Mouse (Mus musculus) T-helper 2 cell (primary cell): ENCODE results near the gene D430042O09Rik.

ENCODE experiments used
- in situ Hi-C: fragments of 300-600 bp; cut with MboI, MseI; formaldehyde crosslinking; loops from one replicate; pipeline ENCODE4 v1.15.1; 2025; ENCODE audit warnings: high pct_unique_total_duplicates

The D430042O09Rik gene

DNA sequence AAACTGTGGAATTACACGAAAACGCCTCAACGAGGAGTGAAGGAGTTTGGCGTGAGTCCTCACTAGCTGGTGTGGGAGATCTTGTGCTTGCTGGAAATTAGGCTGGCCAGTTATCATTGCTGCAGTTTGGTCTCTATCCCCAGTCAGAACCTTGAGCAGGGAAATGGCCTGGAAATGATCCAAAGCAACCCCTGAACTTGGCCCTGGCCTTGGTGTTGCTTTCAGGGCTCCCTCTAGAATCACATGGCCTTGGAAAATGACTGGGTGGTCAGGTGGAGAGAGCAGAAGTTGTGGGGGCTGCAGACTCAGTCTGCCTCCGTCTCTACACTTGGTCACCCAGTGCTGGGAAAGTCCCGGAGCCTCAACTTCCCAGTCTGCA lies 164.5 kb downstream of the D430042O09Rik start:
- in situ Hi-C loops, result no loop called here

DNA sequence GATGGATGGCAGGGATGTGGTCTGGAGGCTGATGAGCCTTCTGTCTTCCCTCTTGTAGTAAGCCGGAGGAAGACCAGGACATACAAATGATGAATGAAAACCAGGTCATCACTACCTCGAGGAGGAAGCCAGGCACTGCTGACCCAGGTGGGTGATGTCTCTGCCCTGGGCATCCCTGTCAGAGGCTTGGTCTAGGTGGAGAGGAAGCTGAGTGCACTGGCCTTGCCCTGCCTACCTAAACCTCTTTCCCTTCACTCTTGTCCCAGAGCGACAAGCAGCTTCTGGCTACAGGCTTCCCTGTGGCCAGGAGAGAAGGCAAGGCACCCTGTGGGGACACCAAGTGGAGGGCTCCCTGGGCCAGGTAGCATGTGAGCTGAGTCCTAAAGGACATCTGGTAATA lies 165.2 kb downstream of the D430042O09Rik start:
- in situ Hi-C loops, result no loop called here

DNA sequence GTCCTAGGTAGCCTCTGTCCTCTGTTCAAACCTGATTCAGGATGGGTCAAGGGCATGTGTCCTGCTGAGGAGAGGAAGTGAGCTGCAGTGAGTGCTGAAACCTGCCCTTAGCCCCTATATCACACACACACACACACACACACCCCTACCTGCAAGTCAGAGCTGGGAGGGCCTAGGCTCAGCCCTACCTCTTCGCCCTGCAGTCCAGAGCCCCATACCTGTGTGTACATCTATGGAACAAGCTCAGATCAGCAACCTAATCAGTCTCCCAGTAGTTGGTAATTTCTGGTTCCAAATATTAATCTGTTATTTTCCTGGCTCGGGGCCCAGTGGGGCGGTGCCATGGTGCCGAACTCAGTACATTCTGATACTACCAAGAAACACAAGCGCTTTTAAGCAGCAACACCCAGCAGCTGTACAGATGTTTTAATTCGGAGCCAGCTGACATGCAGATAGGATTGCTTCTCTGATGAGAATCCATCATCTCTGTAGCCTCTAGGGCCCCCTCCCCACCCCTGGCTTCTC lies 166.3 kb downstream of the D430042O09Rik start:
- in situ Hi-C loops, result no loop called here

DNA sequence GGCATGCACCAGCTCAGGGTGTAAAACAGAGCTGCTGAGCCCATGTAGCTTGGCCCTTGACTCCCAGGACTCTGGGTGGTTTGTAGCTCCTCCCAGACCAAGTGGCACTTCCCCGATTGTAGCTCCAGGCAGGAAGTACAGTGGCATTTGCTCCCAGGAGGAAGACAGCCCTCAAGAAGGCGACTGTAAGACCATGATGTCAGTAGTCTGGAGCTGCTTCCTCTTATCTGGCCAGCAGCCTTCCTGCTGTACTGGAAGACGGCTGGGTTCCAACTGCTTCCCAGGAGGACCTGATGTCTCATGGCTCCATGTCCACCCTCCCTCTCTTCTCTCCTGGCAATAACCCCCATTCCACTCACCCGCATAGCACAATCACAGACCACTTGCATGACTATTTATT lies 170.4 kb downstream of the D430042O09Rik start:
- in situ Hi-C loops, result no loop called here

DNA sequence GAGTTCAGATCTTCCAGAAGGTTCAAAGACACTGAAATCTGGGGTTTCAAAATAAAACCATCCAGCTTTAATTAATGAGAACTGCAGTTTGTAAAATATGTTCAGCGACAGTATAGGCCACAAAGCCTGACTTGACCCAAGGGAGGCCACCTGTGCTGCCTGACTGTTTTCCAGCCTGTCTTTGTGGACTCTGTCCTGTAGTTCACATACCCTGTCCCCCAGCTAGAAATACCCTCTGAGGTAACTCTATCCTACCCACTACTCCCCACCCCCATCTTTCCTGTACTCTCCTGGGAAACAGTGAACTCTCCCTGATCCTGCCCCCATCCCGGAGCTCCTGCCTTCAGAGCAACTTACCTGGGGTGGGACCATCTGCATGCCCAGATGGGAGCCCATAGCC lies 175.5 kb downstream of the D430042O09Rik start:
- in situ Hi-C loops, result no loop called here

DNA sequence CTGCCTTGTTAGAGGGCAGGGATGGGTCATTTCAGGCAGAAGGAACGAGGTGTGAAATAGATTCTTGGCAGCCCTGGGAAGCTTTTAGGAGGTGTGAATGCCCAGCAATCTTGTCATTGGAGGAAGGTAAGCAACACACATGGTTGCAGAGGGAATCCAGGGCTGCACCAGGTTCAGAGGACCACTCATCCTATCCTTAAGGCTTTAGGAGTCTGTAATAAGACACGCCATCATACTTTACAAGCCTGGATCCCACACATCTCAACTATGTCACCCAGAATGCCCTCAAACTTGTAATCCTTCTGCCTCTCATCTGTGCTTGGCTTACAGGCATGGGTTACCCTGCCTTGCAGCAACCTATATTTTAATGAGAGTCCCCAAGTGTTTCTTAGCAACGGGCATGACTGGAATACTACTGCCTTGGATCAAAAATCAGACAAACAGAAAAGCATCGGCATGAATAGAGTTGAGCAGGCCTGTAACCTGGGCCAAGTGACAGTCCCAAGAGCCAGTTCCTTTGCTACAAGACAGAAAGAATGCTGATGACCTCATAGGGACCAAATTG lies 178.5 kb downstream of the D430042O09Rik start:
- in situ Hi-C loops, result no loop called here

DNA sequence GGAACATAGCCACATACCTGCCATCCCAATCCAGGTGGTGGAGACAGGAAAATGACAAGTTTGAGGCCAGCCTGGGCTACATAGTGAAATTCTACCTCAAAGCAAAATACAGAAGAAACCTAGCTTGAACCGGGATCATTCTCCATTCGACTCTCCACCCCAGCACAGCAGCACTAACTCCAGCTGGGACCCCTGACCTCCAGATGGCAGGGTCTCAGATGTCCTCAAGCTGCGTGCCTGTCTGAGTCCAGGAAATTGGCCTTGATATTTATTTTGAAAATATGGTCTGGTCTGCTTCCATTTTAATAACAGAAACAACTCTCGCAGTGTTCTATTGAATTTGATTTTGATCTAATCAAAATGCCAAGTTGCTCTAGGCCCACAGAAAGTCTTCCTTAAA lies 179.4 kb downstream of the D430042O09Rik start:
- in situ Hi-C loops, result no loop called here

DNA sequence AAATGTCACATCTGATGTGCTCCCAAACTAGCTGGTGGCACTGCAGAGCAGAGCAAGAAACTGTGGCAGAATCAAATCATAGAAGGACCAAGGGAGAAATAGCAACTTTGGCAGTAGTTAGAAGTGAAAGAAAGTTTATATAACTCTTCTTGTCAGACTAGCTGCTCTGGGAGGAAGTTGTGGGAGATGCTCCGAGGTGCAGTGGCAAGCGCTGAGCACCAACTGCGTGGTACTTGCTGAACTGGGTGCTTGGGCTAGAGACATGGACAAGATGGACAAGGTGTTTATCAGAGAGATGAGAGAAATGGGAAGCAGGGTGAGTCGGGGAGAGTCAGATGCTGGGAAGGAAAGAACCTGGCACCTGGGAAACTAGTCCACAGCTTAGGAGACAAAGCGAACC lies 180.1 kb downstream of the D430042O09Rik start:
- in situ Hi-C loops, result no loop called here

DNA sequence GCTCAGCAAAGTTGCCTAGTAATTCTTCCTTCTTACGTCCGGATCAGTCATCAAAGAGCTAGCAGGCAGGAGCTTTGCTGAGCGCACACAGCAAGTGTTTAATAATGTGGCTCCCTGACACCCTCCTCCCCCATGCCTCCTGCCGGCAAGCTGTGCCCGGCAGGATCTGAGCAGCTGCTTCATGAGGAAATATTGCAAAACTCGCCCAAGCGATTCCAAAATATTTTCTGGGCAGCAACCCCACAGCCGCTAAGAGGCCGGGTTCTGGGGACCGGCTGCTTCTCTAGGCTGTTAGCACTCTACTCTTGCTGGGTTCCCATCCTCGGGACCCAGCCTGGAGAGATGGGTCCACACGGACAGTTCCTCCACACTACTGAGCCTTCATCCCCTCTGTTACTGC lies 180.7 kb downstream of the D430042O09Rik start:
- in situ Hi-C loops, result no loop called here

DNA sequence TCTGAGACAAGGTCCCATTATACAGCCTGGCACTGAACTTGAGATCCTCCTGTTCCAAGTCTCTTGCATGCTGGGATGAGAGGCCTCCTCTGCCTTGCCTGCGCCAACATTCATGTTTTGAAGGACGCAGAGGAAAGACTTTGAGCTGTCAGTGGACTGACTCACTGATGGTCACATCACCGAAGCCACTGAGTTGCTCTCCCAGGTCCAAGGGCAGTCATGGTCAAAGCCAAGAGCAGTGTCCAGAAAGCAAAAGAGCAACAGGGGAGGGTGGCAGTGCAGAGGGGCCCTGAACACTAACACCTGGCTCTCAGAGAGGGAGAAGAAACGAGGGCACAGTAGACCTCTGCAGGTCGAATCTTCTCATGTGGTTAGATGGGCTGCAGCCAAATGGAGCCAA lies 185.9 kb downstream of the D430042O09Rik start:
- in situ Hi-C loops, result loop anchor here (5.0 kb wide), 1 partner anchor 94 kb away; no protein-coding TSS in a partner anchor

DNA sequence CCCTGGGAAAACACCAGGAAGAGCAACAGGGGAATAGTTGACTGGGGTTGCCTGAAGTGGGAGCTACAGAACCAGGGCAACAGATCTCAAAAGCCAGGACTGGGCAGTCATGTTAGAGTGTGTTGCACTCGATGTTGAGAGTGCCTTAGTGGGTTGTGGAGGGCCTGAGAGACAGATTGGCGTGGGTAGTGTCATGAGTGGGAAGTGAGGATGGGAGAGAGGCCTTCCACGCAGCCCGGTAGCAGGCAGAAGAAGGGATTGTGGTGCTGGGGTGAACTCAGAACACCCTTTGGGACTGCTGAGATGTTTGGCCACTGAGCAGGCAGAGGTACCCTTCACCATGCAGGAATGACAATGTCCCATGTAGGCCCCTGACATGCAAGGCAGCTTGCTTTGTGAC lies 189.4 kb downstream of the D430042O09Rik start:
- in situ Hi-C loops, result no loop called here

DNA sequence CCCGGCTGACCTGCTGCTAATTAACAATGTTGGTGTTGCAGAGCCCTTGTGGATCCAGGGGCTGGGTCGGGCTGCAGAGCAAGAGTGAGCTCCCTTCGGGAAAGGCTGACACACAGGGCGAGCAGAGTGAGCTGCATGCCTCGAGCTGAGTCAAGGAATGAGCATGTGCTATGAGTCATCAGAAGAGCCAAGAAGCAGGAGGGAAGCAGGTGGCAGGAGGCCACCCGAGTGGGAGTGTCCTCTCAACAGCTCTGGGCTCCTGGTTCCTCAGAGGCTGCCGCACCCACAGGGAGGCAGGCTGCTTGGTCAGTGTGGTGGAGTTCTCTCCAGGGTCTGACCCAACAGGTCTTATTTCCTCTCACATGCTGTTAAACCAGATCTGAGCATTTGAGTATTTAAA lies 191.3 kb downstream of the D430042O09Rik start:
- in situ Hi-C loops, result no loop called here

DNA sequence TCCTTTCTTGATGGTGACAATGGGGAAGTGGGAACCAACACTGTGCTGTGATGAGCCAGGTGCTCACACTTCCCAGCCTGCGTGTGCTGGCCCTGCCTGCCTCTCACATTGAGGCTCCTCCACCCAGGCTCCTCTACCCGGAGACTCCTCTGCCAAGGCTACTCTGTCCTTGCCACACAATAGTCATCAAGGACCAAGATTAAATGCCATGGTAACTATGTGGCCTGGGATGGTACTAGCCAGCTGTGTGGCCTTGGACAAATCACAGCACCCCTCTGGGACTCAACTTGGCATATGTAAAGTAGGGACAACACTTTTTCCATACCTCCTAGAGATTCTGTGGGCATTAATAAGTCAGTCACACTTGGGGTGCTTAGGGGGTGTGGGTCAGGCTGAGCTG lies 192.2 kb downstream of the D430042O09Rik start:
- in situ Hi-C loops, result no loop called here

DNA sequence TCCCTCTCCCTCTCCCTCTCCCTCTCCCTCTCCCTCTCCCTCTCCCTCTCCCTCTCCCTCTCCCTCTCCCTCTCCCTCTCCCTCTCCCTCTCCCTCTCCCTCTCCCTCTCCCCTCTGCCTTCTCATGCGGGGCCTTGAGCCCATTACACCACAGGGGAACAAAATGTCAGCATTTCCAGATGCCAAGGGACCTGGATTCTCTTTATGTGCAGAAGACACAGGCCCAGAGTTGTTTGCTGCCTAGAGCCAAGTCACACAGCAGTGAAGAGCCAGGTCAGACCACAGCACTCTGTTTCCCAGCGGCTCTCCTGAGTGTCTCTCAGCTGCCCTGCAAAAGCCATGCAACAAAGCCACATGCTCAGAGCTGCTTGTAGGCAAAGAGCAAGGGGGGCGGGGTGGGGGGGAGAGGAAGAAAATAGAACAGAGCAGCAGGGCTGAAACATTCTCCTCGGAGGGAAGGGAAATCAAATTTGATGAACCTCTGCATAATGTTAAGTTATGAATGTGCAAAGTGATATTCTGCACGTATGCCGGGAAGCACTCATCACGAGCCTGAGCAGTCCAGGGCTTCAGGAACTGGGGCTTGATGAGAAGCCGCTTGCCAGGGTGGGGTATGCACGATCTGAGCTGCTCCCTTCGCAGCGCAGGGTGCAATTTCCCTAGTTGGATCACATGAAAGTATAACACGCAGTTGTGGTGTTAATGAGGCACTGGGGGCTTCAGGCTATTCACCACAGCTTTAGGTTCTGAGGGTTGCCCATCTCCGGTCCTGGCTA lies 192.9 kb downstream of the D430042O09Rik start:
- in situ Hi-C loops, result no loop called here

DNA sequence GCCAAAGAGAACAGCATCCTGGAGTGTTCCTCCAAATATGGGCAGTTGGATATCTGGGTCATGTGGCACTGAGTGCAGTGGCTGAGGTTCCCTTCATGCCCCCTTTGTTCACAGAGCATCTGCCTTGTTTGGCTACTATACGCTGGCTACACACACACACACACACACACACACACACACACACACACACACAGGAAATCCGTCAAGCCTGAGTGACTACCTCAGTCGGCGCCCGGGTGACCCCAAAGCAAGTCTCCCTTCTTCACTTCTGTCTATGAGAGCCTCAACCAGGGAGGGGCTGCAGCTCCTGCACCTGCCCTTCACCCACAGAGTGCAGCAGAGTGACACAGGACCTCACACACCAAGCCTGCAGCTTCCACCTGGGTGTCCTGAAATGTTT lies 213.1 kb downstream of the D430042O09Rik start:
- in situ Hi-C loops, result no loop called here

DNA sequence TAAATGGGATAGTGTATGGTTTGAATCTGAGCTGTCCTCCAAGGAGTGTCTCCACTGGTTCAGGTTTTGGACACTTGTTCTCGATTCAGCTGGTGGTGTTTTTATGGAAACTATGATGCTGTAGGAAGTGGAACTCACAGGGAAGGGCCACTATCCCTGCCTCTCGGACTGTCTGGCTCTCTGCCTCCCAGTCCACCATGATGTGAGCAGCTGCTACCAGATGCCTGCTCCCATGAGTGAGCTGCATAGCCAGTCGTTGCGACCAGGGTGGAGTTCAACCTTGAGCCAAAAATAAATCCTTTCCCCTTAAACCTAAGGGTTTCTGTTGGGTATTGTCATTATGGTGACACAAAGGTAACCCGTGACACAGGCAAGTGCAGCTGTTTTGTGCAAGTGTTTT lies 216.4 kb downstream of the D430042O09Rik start:
- in situ Hi-C loops, result no loop called here
